Mouse (Mus musculus): Measurements from ENCODE around the gene Tbc1d22a. TPM values are rescaled to one million over a fixed set of nuclear protein-coding genes. Genes with fewer than 3 reads are reported as not detected.

The Tbc1d22a gene
- polyA plus RNA-seq, 1 experiment: 9.6 TPM

DNA sequence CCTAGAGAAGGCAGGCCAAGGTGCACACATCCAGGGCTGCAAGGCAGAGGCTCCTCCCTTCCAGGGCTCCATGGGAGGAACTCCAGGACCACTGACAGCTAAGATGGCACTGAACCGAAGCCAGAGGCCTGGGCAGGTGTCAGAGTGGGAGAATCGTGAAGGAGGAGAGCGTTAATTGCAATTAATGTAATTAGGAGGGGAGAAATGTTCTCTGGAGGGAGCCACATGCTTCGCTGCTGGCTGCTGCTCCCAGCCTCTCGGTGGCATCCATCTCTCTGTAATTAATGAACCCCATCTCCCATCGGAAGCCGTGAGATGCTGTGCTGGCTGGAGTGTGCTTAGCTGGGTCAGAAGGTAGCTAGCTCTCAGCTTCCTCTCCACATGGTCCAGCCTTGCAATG is 116.2 kb downstream of the Tbc1d22a start:
- TF ChIP-seq GATA1 (IDR thresholded peaks at IDR 0.05; ENCODE audit: low read length): no peak

GRCm38 (mm10) chr15:86331501-86332245 is 117.4 kb downstream of the Tbc1d22a start:
- TF ChIP-seq GATA1 (IDR thresholded peaks at IDR 0.05; ENCODE audit: low read length): no peak

DNA sequence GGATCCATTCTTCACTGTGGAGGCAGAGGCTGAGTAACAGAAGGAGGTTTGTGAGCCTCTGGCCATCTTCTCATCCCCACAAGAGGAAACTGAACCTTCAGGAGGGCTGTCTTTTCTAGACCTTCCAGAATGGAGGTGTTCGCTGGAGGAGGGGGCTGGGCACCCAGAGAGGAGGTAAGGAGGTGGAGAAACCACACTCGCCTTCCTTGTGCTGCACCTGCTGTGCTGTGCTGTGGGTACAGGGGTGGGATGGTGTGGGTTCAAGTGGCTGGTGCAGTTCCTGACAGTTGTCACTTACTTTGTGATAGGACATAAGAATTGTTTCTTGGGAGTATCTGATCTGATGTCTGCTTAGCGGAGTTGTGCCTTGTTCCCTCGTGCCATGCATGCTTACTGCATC is 118.9 kb downstream of the Tbc1d22a start:
- no peak for TF ChIP-seq GATA1 (IDR thresholded peaks at IDR 0.05; ENCODE audit: low read length)

GRCm38 (mm10) chr15:86333606-86334005 is 119.3 kb downstream of the Tbc1d22a start:
- TF ChIP-seq GATA1 (IDR thresholded peaks at IDR 0.05; ENCODE audit: low read length): no peak

DNA sequence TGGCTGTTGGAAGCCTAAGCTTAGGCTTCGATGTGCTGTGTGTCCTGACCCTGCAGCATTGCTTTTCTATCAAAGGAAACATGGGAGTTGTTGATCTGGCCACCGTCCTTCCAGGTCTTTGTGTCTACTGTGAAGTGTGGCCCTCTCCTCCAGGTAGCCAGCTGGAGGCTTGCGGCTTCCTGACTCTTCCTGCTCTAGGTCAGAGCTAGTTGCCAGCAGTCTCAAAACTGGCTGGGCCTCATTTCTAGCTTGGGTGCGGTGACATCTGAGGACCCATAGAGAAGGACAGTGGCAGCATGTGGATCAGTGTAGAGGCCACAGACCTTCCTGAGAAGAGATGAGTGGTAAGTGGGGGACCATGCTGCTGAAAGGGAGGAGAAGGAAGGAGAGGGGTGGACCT is 120.0 kb downstream of the Tbc1d22a start:
- TF ChIP-seq GATA1 (IDR thresholded peaks at IDR 0.05; ENCODE audit: low read length): no peak

DNA sequence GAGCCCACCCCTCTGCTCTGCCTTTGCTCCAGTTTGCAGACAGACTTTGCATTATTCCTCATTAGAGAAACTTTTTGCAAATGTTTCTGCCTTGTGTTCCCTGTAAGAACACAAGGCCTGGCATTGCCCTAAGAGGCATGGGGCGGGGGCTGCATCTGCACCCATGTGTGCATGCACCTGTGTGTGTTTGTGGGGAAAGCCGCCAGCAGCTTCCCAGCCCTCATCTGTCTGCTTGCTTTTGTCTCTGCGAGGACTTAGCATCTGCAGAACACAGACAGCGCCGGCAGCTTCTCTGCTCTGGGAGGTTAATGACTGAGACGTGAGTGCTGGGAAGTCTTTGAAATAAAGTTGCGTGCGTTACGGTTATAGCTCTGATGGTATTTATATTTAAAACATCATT is 120.5 kb downstream of the Tbc1d22a start:
- no peak for TF ChIP-seq GATA1 (IDR thresholded peaks at IDR 0.05; ENCODE audit: low read length)

DNA sequence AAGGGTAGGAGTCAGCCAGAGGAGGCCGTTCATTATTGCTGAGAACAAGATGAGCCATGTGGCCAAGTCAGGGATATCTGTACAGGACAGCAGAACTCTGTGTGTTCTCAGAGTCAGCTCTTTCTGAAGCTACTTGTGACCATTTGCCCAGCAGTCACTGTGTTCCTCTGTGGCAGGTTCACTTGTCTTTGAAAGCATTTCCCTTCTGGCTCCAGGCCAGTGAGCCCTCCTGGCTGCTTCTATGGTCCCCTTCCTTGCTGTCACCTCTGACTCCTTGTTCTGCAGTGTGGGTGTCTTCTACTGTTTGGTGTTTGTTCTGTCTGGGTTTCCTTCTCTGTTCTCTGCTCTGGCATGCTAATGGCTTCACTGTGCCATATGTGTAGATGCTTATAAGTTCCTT is 121.5 kb downstream of the Tbc1d22a start:
- TF ChIP-seq GATA1 (IDR thresholded peaks at IDR 0.05; ENCODE audit: low read length): no peak

DNA sequence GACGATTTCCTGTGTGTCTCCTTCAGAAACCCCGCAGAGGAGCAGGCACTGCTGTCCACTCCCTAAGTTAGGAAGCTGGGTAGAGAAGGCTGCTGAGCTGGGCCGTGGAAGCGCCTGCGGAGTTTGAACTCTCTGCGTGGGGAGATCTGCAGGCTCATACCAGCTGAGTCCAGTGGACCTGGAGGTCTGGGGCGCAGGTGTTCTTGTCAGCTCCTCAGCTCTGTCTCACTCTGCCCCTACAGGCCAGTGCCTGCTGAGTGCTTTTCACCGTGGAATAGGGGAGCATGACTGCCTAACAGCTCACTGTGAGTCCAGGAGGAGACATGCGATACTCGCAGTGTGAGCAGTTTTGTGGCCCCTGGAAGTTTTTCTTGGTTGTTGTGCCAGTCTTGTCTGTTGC is 123.5 kb downstream of the Tbc1d22a start:
- no peak for TF ChIP-seq GATA1 (IDR thresholded peaks at IDR 0.05; ENCODE audit: low read length)

DNA sequence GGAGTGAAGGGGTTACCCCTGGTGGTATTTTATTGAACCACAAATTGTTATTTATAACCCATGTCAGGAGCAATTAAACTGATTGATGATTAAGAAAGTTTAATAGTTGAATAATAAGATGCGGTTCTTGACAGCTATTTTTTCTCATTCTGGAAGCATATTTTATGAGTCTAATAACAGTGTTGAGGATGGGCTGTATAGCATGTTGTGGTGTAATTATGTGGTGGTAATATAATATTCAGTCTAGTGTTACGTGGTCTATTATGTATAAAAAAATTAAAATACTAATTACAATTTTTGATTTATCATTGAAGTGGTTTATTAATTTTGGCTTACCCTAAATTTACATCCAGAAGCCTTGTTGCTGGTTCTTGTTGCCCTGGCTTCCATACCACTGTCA is 125.5 kb downstream of the Tbc1d22a start:
- no peak for TF ChIP-seq GATA1 (IDR thresholded peaks at IDR 0.05; ENCODE audit: low read length)

DNA sequence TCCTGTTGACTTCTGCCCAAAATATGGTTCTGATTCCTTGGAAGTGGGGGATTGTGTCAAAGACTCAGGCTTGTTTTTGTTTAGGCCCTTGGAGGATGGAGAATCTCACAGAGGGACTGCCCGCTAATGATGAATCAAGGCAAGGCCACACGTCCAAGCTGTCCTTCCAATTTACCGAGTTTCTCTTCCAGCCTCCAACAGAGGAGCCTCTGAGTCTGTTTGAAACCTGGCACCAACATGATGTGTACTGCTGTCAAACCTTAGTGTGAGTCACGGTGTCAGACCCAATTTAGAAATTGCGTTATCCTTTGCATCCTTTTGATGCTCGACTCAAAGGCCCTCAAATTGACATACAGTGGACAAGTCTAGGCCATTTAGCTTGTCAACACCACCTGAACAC is 126.5 kb downstream of the Tbc1d22a start:
- TF ChIP-seq GATA1 (IDR thresholded peaks at IDR 0.05; ENCODE audit: low read length): no peak

DNA sequence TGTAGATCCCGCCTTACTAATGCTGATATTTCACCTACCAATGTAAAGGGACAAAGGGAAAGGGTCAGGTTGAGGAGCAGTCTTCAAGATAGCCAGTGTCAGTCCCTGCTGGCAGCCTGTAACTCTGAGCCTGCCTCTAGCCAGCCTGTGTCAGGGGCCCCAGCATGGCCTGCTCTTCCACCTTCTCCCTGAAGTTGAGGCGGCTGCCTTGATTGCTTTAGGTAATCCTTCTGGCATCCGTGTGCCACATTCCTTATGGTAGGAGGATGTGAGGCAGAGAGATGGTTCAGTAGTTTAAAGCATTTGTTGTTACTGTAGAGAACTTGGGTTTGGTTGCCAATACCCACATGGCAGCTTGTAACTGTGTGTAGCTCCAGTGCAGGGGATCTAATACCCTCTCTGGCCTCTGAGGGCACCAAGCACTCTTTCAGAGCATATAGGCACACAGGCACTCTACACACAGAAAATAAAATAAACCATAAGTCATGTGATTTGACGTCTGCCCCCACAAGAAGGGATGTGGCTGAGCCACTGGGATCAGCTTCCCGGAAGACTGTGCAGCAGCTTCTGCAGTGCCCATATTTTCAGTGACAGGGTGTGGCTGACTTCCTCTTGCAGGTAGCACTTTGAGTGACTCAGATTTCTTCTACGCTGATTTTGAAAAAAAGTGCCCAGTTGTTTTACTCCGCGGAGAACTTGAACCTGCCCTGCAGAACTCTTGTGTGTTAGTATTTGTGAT is 128.5 kb downstream of the Tbc1d22a start:
- TF ChIP-seq GATA1 (IDR thresholded peaks at IDR 0.05; ENCODE audit: low read length): no peak

- TF ChIP-seq GATA1 (IDR thresholded peaks at IDR 0.05; ENCODE audit: low read length): no peak
Measured at GRCm38 (mm10) chr15:86344906-86345331, 130.7 kb downstream of the Tbc1d22a start.

DNA sequence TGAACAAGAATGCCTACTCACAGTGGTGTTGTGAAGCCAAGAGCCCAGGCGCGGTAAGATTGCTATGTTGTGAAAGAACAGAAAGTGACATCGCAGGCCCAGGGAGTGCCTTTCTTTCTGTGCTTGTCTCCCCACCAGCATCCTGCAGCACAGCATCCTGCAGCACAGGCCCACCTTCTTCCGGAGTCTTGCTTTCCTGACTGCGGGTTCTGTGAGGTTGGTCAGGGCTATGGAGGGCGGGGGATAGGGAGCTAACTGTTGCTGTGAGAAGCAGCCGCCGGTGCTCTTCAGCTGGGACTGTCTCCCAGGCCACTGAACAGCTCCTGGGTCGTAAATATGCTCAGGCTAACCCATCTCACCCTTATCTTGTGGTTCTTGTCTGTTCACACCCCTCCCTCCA is 131.6 kb downstream of the Tbc1d22a start:
- TF ChIP-seq GATA1 (IDR thresholded peaks at IDR 0.05; ENCODE audit: low read length): no peak

DNA sequence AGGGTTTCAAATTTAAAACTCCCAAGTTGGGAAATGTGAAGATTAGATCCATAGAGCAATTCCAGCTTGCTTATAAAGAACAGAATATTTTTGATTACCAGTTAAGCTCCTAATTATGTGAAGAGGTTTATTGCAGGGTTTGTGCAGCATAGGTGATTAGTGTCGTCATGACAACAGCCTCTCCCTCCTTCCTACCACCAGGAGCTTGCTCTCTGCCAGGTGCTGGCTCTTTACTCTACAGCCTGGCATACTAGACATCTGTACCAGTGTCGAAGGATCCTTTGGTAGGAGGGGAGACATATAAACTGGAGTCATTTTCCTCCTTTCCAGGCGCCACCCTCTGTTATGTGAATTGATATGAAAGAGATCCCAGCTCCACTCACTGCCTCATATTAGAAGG is 132.3 kb downstream of the Tbc1d22a start:
- no peak for TF ChIP-seq GATA1 (IDR thresholded peaks at IDR 0.05; ENCODE audit: low read length)

GRCm38 (mm10) chr15:86354932-86355331 is 140.7 kb downstream of the Tbc1d22a start:
- no peak for TF ChIP-seq GATA1 (IDR thresholded peaks at IDR 0.05; ENCODE audit: low read length)

- no peak for TF ChIP-seq GATA1 (IDR thresholded peaks at IDR 0.05; ENCODE audit: low read length)
Measured at GRCm38 (mm10) chr15:86355857-86356256, 141.6 kb downstream of the Tbc1d22a start.

DNA sequence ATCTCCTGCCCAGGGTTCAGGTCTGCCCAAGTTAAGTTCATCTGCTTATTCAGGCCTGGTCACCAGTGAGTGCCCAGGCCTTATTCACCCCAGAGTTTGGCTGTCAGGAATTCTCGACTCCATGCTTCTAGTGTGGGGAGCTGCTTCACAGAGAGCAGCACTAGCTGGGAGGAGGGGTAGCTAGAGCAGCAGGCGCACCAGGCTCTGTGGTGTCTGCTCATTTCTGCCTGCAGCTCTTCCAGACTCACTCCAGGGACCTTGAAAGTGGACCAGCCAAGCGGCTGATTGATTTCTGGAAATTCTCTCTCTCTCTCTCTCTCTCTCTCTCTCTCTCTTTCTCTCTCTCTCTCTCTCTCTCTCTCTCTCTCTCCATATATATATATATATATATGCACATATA is 146.1 kb downstream of the Tbc1d22a start:
- TF ChIP-seq GATA1 (IDR thresholded peaks at IDR 0.05; ENCODE audit: low read length): no peak

Measured in G1E-ER4 (cell line).